Mouse (Mus musculus) liver, embryonic 12.5 days (tissue): Measurements from ENCODE around the gene Tomm40l. TPM values are rescaled to one million over a fixed set of nuclear protein-coding genes. Genes with fewer than 3 reads are reported as not detected.

Experiments
- ATAC-seq: fragments of 200-750 bp; cut with Nextera tagmentation; 2 replicates; pipeline ENCODE4 v1.8.0; 2017; ENCODE audit warnings: moderate number of reproducible peaks, mild to moderate bottlenecking, moderate library complexity
- H3K27ac ChIP-seq: fragments of 300-500 bp; sonication (generic); 2 replicates; pipeline ENCODE4 v1.5.1; 2016; ENCODE audit warnings: mild to moderate bottlenecking
- H3K27me3 ChIP-seq: fragments of 300-500 bp; sonication (generic); replicated peaks from 2 replicates; pipeline ENCODE4 v1.6.1; 2016; ENCODE audit warnings: mild to moderate bottlenecking, moderate library complexity
- H3K36me3 ChIP-seq: fragments of 300-500 bp; sonication (generic); 2 replicates; pipeline ENCODE4 v1.6.1; 2016; ENCODE audit warnings: mild to moderate bottlenecking, moderate library complexity
- H3K4me1 ChIP-seq: fragments of 300-500 bp; sonication (generic); 2 replicates; pipeline ENCODE4 v1.6.1; 2016
- H3K4me2 ChIP-seq: fragments of 300-500 bp; sonication (generic); 2 replicates; pipeline ENCODE4 v1.6.1; 2016; ENCODE audit warnings: mild to moderate bottlenecking, moderate library complexity
- H3K4me3 ChIP-seq: fragments of 300-500 bp; sonication (generic); 2 replicates; pipeline ENCODE4 v1.5.1; 2016; ENCODE audit warnings: mild to moderate bottlenecking, moderate library complexity
- H3K9ac ChIP-seq: fragments of 300-500 bp; sonication (generic); 2 replicates; pipeline ENCODE4 v1.6.1; 2016; ENCODE audit warnings: mild to moderate bottlenecking, moderate library complexity
- H3K9me3 ChIP-seq: fragments of 300-500 bp; sonication (generic); replicated peaks from 2 replicates; pipeline ENCODE4 v1.6.1; 2016; ENCODE audit warnings: mild to moderate bottlenecking, moderate library complexity
- WGBS: fragments of 180-500 bp; shearing (Covaris S2); methylation state at CpG from one replicate; pipeline ENCODE4 v1.1.7; 2016; ENCODE audit not compliant: insufficient replicate concordance; 5-methylcytosine and 5-hydroxymethylcytosine counted together
- polyA plus RNA-seq: library from polyadenylated mRNA; unstranded; fragments of >200 nt; fragmentation: Nextera tagmentation; extraction: Ambion mirVana; gene quantifications from 2 replicates; pipeline ENCODE4 v1.2.1, GENCODE M21; 2016

Gene Tomm40l
- polyA plus RNA-seq, 1 experiment from 2014 or later = 21.9 TPM

- H3K27ac ChIP-seq = peak overlapping the region; percentile 71
- H3K4me2 ChIP-seq = peak overlapping the region; percentile 91
- no peaks in the 10 kb centered on the region for H3K9me3 ChIP-seq
- no peak for ATAC-seq
- H3K9ac ChIP-seq = peak overlapping the region; percentile 72
- H3K36me3 ChIP-seq = peaks cover 25% of the 10 kb centered on the region
- 5% methylated on average over 22 of the region's 22 CpGs for WGBS
- H3K4me1 ChIP-seq = peaks cover 26% of the 10 kb centered on the region
- H3K4me3 ChIP-seq = peak overlapping the region; percentile 74
- no peaks in the 10 kb centered on the region for H3K27me3 ChIP-seq
These were observed 777 bp downstream of the Tomm40l start for GRCm38 (mm10) chr1:171221281-171222193.

- ATAC-seq = no peak
- peaks cover 25% of the 10 kb centered on the region for H3K36me3 ChIP-seq
- H3K9ac ChIP-seq = peak overlapping the region; percentile 72; the same call in 1 of the 2 replicates
- peak overlapping the region; percentile 91 for H3K4me2 ChIP-seq
- WGBS = 7% methylated on average over 10 of the region's 10 CpGs
- peak overlapping the region; percentile 74 for H3K4me3 ChIP-seq
- H3K27me3 ChIP-seq = no peaks in the 10 kb centered on the region
- H3K4me1 ChIP-seq = peaks cover 32% of the 10 kb centered on the region
- peak overlapping the region; percentile 71 for H3K27ac ChIP-seq
- no peaks in the 10 kb centered on the region for H3K9me3 ChIP-seq
These were observed 1.4 kb downstream of the Tomm40l start for GRCm38 (mm10) chr1:171220871-171221270.

GRCm38 (mm10) chr1:171216241-171216955 lies 5.9 kb downstream of the Tomm40l start:
- no peak for ATAC-seq
- H3K9ac ChIP-seq = no peak overlapping the region
- H3K4me2 ChIP-seq = no peak overlapping the region
- H3K27ac ChIP-seq = no peak overlapping the region
- H3K27me3 ChIP-seq = peaks cover 23% of the 10 kb centered on the region
- WGBS = 59% methylated on average over 18 of the region's 18 CpGs
- no peaks in the 10 kb centered on the region for H3K9me3 ChIP-seq
- H3K36me3 ChIP-seq = peaks cover 25% of the 10 kb centered on the region
- peaks cover 16% of the 10 kb centered on the region for H3K4me1 ChIP-seq
- H3K4me3 ChIP-seq = no peak overlapping the region

GRCm38 (mm10) chr1:171213801-171214496 lies 8.4 kb downstream of the Tomm40l start, which contains the start of gene Nr1i3:
Gene Nr1i3, plus strand, starts transcription at chr1:171213970.
- no peak for ATAC-seq
- H3K27ac ChIP-seq = no peak within 1 kb of the TSS
- no peaks in the 10 kb centered on the region for H3K9me3 ChIP-seq
- peaks cover 8% of the 10 kb centered on the region; the same call in 1 of the 2 replicates for H3K36me3 ChIP-seq
- H3K4me2 ChIP-seq = no peak within 1 kb of the TSS
- peaks cover 33% of the 10 kb centered on the region for H3K27me3 ChIP-seq
- WGBS = 59% methylated on average over 10 of the region's 10 CpGs
- H3K4me3 ChIP-seq = no peak within 1 kb of the TSS
- H3K9ac ChIP-seq = no peak within 1 kb of the TSS
- peaks cover 17% of the 10 kb centered on the region for H3K4me1 ChIP-seq

GRCm38 (mm10) chr1:171212854-171213253 lies 9.5 kb downstream of the Tomm40l start:
- no peak overlapping the region for H3K4me3 ChIP-seq
- no peak overlapping the region for H3K4me2 ChIP-seq
- no peaks in the 10 kb centered on the region for H3K36me3 ChIP-seq
- H3K9ac ChIP-seq = no peak overlapping the region
- 52% methylated on average over 3 of the region's 3 CpGs for WGBS
- H3K27ac ChIP-seq = no peak overlapping the region
- H3K4me1 ChIP-seq = peaks cover 17% of the 10 kb centered on the region
- ATAC-seq = no peak
- H3K27me3 ChIP-seq = peaks cover 39% of the 10 kb centered on the region
- H3K9me3 ChIP-seq = no peaks in the 10 kb centered on the region

- no peak overlapping the region for H3K9ac ChIP-seq
- H3K27me3 ChIP-seq = peaks cover 42% of the 10 kb centered on the region
- H3K4me2 ChIP-seq = no peak overlapping the region
- H3K9me3 ChIP-seq = no peaks in the 10 kb centered on the region
- H3K4me1 ChIP-seq = peaks cover 16% of the 10 kb centered on the region; the same call in 1 of the 2 replicates
- ATAC-seq = no peak
- H3K4me3 ChIP-seq = no peak overlapping the region
- H3K27ac ChIP-seq = no peak overlapping the region
- no peaks in the 10 kb centered on the region for H3K36me3 ChIP-seq
- WGBS = 17% methylated on average over 4 of the region's 4 CpGs
These were observed 12.9 kb downstream of the Tomm40l start for GRCm38 (mm10) chr1:171209409-171209808.

- 49% methylated on average over 6 of the region's 6 CpGs for WGBS
- Histone ChIP-seq H3K36me3 (no peaks in the 10 kb centered on the region), H3K4me1 (peaks cover 18% of the 10 kb centered on the region; the same call in 1 of the 2 replicates), H3K9ac (no peak overlapping the region), H3K27me3 (peaks cover 28% of the 10 kb centered on the region), H3K27ac (no peak overlapping the region), H3K4me3 (no peak overlapping the region), H3K4me2 (no peak overlapping the region), H3K9me3 (no peaks in the 10 kb centered on the region)
- no peak for ATAC-seq
These were observed 16.4 kb downstream of the Tomm40l start for GRCm38 (mm10) chr1:171205704-171206493.

GRCm38 (mm10) chr1:171204249-171204644 lies 18.1 kb downstream of the Tomm40l start:
- peaks cover 18% of the 10 kb centered on the region for H3K27me3 ChIP-seq
- ATAC-seq = peak; percentile 73
- WGBS = 72% methylated on average over 7 of the region's 7 CpGs
- no peak overlapping the region for H3K4me2 ChIP-seq
- no peak overlapping the region for H3K4me3 ChIP-seq
- H3K9ac ChIP-seq = no peak overlapping the region
- no peaks in the 10 kb centered on the region for H3K9me3 ChIP-seq
- no peaks in the 10 kb centered on the region for H3K36me3 ChIP-seq
- H3K27ac ChIP-seq = peak overlapping the region; percentile 54; the same call in 1 of the 2 replicates
- 0 out of 2 replicates have a peak, but pooled peaks cover 10% of the 10 kb centered on the region for H3K4me1 ChIP-seq

GRCm38 (mm10) chr1:171203471-171204248 lies 18.7 kb downstream of the Tomm40l start:
- Histone ChIP-seq H3K27ac (peak overlapping the region; percentile 54; the same call in 1 of the 2 replicates), H3K36me3 (no peaks in the 10 kb centered on the region), H3K9ac (no peak overlapping the region), H3K4me2 (no peak overlapping the region), H3K4me1 (0 out of 2 replicates have a peak, but pooled peaks cover 10% of the 10 kb centered on the region), H3K9me3 (no peaks in the 10 kb centered on the region), H3K27me3 (peaks cover 23% of the 10 kb centered on the region), H3K4me3 (no peak overlapping the region)
- no peak for ATAC-seq
- 35% methylated on average over 11 of the region's 11 CpGs for WGBS

GRCm38 (mm10) chr1:171200769-171201168 lies 21.5 kb downstream of the Tomm40l start:
- Histone ChIP-seq H3K36me3 (no peaks in the 10 kb centered on the region), H3K4me1 (0 out of 2 replicates have a peak, but pooled peaks cover 9% of the 10 kb centered on the region), H3K4me2 (no peak overlapping the region), H3K4me3 (no peak overlapping the region), H3K9me3 (no peaks in the 10 kb centered on the region), H3K27ac (no peak overlapping the region), H3K27me3 (peaks cover 41% of the 10 kb centered on the region), H3K9ac (no peak overlapping the region)
- 76% methylated on average over 1 of the region's 1 CpGs for WGBS
- ATAC-seq = no peak
